Mouse (Mus musculus) skeletal muscle tissue, adult 2 months (tissue): Measurements from ENCODE around the gene Fdxr.

Experiments used
- DNase-seq: peaks from one replicate; pipeline ENCODE4 v3.0.0-alpha.2; 2012; ENCODE audit warnings: low read depth, low spot score

Fdxr gene

DNA sequence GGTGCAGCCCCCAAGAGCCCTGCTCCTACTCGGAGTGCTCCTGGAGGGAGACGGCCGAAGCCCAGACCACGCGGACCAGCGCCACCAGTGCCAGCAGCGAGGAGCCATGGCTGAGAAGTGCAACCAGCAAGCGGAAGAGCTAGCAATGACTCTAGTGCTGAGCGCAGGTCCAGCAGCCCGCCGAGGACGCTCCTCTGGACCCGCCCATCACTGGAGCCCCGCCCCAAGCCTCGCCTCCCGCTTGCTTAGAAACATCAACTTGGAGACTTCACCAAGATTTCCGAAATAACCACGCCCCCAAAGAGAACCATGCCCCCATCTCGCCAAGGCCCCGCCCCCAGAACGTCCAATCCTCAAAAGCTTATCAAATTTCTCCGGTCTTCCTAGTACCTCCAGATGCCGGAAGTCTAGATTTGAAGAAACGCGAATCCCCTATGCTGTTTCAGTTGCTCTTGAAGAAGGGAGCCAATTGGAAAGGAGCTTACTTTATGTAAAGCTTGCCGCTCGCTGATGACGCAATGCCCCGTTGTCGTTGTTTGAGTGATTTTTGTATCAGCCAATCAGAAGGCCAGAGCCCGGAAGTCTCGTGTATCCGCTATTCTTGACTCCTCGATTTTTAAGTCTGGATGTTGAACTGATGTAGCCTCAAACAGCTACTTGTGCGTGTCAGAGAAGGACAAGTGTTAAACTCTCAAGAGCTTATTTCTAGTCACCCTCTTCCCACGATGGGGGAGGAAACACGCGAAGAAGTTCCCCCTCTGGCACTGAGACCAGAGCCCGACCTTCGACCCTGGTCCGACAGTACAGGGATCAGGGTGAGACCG is at the start of gene Fdxr:
Gene Fdxr, minus strand, starts transcription at position 271 of the 824 bp plus-strand sequence.
- DNase-seq = peak; percentile 100

DNA sequence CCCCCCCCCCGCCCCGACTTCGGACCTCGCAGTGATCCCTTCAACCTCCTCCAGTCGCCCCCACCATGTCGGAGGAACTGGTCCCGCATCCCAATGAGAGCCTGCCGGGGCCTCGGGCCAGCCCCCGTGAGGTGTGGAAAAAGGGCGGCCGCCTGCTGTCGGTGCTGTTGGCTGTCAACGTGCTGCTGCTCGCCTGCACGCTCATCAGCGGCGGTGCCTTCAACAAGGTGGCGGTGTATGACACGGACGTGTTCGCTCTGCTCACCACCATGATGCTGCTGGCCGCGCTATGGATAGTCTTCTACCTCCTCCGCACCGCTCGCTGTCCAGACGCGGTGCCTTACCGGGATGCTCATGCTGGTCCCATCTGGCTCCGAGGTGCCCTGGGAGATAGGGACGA is 46.5 kb upstream of the Fdxr start:
- no peak for DNase-seq

DNA sequence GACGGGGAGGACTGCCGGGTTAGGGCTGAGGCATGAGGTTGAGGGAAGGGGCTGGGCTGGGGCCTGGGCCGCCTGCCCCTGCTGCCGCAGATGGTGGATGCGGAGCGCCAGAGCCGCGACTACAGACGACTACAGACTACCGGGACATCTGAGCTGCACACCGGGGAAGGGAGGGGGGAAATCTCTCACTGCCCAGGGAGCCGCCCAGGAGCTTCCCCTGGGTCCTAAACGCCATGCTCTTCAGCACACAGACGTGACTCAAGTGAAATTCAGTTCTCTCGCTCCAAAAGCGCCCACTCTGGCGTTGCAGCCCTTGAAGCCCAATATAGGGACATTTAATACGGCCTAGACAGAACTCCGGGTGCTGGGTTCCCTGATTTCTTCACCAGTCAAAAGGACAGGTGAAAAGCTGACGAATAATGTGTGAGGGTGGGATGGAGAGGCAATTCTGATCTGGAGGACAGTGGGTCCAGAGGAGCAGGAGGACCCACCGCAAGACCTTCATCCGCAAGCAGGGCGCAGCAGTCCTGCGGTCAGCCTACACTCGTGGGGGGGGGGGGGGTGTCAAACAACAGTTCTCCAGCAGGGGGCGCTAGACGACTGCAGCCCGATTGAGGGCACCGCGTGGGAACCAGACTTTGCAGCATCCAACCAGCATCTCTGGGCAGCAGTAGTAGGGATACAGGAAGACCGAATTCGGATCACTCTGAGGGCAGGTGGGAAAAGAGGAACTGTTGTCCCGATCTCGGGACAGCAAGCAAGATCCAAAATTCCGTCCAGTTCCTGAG is 45.2 kb upstream of the Fdxr start, which contains the start of gene Ush1g:
Gene Ush1g, minus strand, starts transcription at position 136 of the 788 bp plus-strand sequence.
- peak; percentile 49 for DNase-seq

DNA sequence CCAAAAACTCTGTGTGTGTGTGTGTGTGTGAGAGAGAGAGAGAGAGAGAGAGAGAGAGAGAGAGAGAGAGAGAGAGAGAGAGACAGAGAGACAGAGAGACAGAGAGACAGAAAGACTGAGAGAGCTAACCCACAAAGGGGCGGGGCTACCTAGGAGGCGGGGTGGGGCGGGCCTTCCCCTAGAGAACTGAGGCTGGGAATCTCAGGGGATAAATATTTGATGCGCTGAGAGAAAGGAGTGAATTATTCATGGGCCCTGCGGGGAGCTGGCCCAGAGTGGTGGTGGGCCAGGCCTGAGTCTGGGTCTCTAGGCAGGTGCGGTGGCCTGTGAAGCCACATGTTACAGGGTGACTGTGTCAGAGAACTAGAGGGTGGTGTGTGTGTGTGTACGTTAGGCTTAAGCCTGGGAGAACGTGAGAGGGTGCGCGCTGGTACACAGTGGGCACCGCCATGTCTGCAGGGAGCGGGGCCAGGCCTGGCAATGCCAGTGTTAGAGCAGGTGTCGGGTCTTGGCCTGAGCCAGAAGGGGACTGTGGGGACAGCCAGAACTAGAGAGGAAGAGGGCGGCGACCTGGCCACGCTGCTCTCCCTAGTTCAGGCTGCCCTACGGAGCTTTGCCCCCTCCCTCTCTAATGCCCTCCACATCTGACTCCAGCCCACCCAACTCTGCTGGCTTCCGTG is 43.0 kb upstream of the Fdxr start:
- peak; percentile 52 for DNase-seq

DNA sequence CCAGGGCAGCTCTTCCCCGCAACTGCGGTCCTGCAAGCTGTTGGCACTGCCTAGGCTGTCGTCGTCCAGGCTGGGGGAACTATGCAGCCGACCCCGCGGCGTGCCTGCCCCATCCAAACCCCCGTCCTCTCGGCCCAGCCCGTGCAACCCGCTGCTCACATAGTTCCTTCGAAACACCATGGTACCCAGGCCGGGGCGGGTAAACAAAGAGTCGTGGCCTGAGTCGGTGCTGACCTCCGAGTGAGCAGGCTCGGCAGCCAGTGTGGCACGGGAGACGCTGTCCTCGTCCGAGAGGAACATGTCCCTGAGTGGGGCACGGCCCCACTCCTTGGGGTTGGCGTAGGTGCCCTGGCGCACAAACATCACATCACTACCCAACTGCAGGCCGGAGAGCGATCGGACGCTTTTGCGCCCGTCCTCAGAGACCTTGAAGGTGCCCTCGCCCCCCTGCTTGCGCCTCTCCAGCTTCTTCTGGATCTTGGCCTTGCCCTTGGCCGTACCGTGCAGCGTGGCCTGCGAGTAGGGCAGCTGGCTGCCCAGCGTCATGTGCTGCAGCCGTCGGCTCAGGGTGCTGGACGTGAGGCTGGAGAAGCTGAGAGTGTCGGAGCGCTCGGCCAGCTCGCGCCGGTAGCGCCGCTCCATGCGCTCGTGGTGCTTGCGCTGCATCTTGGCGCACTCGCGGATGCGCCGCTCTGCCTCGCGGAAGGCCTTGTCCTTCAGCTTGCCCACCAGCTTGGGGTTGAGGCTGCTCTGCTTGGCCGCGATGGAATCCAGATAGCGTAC is 41.6 kb upstream of the Fdxr start:
- no peak for DNase-seq

DNA sequence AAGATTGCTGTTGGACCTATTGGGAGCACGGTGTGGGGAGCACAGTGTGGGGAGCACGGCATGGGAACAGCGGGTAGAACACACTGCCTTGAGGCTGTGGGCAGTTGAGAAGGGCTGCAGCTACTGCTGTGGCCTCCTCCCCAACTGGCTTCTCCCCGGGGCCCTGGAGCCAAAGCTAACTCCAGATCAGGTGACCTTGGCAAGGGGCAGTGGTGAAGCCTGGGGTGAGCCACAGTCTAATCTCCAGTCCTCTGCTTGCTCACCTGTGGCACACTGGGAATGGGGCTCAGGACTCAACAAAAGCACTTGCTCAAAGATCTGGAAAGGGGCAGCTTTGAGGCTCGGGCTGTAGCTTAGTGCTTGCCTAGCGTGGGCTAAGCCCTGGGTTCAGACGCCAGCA is 40.4 kb upstream of the Fdxr start:
- no peak for DNase-seq

DNA sequence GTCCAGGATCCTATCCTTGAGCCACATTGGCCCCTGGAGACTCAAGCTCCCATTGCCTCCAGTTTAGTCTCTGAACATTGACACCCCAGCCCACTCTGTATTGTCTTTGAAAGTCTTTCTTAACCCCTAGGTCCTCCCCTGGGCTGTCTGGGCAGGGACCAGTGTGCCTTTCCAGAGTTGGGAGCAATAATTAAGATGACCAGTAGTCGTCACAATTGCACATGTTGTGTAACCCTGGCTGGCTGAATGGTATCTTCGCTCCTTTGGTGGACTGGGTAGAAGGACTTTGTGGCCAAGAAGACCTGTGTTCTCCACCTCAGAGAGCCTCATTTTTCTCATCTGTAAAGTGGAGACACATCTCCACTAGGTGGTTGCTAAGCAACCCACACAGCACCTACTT is 37.4 kb upstream of the Fdxr start:
- DNase-seq = no peak

DNA sequence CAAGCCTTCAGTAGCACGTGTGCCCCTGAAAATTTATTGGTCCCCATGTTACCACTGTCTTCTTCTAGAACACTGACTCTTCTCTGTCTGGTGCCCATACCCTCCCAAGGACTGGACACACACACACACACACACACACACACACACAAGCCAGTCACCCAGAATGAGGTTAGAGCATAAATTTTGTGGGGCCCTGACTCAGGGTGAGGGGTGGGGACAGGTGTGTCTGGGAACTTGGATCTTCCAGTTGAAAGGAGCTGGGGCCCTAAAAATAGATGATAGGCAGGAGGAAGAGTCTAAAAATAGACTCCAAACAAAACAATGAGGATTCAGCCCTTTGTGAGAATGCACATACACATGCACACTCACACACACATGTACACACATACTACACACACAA is 31.9 kb upstream of the Fdxr start:
- DNase-seq = no peak

DNA sequence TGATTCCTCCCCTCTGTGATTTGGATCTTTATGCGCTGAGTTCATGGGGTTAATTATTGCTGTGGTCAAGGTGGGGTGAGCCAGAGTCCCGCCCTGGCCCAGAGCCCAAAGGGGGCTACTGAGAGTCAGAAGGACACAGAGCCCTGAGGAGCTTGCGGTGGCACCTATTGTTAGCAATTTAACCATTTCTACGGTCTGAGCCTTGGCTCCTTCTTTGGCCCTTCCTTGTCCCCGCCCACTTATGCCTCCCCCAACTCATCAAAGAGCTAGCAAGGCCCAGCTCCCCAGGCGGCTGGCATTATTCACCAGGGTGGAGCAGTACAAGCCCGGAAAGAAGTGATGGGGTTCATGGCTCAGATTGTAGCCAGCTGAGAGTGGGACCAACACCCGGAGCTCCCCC is 30.0 kb upstream of the Fdxr start, which contains the start of gene Otop2:
Gene Otop2, plus strand, starts transcription at position 301 of the 400 bp plus-strand sequence.
- no peak for DNase-seq

DNA sequence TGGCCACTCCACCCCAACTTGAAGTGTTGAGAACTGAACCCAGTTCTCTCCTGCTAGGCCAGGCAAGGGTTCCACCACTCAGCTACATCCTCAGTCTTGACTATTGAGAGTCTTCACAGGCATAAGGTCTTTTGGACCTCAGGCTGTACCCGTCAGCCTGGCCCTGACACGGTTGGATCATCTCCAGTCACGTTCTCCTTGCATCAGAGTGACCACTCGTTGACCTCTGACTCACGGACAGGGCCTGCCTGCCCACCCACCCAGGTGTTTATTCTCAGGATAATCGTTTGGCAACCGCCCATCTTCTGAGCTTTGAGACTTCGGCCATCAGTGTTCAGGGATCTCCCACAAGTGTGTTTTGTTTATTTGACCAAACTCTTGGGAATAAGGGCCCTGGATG is 26.3 kb upstream of the Fdxr start:
- no peak for DNase-seq

DNA sequence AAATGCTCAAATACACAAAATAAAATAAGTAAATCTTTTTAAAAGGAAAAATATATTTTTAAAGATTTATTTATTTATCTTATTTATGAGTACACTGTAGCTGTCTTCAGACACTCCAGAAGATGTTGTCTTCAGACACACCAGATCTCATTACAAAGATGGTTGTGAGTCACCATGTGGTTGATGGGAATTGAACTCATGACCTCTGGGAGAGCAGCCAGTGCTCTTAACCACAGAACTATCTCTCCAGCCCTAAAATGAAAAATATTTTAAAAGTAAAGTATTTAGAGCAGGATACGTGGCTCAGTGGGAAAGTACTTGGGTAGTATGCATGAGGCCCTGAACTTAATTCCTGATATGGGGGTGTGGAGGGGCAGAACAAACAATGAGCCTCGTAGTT is 24.5 kb upstream of the Fdxr start:
- DNase-seq = no peak

DNA sequence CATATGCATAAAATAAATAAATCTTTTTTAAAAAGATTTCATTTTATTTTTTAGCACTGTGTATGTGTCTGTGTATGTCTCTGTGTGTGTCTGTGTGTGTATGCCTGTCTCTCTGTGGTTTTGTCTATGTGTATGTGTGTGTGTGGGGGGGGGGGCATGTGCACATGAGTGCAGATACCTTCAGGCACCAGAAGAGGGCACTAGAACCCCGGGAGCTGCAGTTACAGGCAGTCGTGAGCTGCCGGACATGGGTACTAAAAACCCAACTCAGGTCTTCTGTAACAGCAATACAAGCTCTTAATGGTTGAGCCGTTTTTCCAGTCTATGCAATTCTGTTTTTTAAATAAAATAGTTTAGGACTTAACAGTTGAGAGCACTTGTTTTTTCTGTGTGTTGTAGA is 23.9 kb upstream of the Fdxr start:
- no peak for DNase-seq

DNA sequence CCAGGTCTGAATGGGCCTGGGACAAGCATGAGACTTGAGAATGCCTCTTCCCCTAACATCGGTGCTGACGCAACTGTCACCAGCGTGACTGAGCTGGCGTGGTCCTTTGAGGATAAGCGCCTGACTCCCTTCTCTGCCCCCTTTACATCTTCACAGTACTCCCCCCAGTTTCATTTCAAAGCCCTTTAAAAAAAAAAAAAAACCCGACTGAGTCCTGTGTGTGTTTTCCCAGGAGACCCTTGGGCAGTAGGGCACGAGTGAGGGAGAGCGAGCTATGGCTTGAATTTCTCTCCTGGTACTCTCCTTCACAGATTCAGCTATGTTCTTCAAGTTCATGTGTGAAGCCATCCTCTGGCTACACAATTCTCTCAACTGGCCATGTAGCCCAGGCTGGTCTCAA is 21.3 kb upstream of the Fdxr start:
- DNase-seq = no peak

DNA sequence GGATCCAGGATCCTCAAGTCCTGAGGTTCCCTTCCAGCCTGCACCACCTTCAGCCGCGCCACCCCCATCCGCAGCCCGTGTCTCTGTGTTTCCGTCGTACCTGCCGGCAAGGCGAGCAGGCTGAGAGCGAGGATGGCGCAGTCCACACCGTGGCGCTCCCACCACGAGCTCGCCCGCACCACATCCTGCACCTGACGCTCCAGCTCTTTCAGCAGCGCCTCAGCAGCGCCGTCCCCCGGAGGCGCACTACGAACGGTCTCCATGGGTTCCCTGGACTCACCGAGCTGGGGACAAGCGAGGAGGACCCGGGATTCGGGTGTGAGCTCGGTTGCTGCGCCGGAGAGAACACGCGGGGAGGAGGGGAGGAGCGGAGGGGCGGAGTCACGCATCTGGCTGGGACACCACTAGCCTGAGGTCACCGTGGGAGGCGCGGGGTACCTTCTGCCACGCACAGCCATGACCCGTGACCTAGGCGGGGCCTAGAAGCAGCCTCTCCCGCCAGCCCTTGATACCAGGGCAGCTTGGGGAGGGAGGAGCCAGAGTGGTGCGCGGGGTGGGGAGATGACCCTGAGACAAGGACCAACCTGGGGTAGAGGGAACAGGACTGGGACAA is 20.5 kb upstream of the Fdxr start, which contains the start of gene Fads6:
Gene Fads6, minus strand, starts transcription at position 450 of the 613 bp plus-strand sequence.
- no peak for DNase-seq

DNA sequence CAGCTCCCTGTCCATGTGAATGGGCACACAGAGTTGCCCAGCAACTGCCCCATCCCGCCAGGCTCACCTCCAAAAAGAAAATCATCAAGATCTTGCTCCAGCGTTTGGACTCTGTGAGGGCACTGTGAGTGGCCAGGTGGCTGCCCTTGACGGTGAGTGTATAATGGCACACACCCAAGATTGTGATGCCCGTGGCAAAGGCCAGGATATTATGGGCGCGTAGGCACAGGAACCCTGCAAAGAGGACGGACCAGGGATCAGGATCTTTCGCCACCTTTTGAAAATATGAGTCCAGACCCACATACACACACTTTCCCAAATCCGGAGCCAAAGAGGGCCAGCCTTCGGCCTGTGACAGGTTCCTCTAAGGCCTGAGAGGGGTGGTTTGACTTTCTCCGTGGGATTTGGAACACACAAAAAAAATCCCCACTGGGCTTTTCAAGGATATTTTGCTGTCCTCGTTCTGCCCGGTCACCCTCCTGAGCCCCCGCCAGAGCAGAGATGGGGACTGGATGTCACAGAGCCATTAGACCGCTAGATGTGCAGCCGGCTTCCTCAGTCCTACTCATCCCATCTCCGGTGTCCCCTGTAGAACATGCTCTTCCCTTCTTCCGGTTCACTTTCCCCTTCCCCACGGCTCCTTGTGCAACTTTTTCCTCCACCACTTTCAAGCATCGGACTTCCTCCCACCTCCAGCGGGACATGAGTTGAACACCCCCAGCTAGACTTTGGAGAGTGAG is 19.8 kb upstream of the Fdxr start:
- DNase-seq = no peak

DNA sequence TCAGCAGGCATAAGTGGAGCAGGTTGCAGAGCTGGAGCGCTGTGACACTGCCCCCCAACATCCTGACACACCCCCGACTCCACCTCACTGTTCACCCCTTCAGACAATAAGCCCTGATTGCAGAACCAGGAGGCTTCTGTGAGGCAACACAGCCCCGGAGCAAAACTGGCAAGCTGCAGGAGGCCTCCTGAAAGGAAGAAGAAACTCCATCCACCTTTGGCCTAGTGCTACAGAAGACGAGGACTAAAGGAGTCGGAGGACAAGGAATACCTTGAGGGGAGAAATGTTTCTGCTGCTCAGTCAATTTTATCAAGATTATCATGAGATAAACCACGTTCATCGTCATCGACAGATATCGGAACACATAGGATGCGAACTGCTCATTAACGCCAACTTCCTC is 19.1 kb upstream of the Fdxr start:
- DNase-seq = no peak

DNA sequence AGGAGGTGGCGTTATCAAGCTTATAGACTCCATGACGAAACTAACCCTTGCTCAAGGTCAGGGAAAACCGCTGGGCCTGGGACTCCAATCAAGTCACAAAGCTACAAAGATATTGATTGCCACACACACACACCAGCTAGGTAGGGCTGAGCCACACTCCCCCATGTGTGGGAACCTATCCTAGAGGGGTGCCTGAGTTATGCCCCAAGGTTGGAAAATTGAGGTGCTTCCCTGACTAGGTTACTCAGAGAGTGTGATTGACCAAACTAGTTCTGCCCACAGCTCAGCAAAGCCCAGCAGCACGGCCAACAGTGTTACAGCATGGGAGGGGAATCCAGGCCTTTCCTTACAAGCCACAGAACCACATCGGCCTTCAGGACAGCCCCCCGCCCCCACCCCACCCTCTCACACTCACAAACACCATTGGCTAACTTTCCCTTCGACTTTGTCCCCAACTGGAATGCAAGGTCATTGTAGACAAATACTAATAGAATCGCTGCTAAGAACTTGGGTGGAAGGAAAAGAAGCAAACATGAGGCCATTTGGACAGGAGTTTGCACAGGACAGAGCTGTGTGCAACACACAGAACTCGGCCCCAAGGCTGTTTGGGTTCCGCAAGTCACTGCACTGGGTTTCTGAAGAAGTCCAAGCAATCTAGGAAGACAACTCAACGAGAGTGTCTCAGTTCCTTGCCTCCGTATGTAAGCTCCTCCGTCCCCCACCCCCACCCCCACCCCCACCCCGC is 16.0 kb upstream of the Fdxr start:
- DNase-seq = no peak

DNA sequence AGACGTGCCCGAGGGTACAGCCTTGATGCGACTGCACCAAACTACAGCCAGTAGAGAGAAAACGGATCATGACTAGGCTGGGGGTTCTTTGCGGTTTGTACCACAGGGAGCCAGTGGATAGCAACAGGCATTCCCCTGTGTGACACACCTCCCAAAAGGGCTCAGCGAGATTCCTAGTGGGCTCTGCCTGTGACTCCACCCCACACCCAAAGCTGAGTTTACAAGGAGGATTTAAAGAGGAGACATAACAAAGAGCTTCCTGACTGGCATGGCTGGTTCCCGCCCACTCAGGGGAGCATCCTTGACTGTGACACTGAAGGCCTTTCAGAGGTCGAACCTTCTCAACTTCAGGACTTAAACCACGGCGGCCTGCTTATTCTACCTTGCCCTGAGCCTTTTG is 14.7 kb upstream of the Fdxr start:
- no peak for DNase-seq

DNA sequence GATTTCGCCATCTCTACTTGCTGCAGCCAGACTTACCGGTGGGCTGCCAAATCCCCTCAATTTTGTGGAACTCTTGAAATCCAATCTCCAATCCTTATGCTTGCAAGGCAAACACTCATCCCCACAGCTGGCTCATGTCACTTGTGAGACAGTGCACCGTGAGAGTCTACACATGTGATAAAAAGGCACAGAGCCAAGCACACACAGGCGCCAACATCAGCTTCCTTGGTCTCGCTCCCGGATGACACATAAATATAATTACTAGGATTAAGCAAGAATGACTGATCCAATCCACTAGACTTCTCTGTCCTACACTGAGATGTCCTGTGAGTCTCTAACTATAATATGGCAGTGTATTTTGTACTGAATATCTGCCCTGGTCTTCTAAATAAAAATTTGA is 14.1 kb upstream of the Fdxr start:
- DNase-seq = peak; percentile 81

DNA sequence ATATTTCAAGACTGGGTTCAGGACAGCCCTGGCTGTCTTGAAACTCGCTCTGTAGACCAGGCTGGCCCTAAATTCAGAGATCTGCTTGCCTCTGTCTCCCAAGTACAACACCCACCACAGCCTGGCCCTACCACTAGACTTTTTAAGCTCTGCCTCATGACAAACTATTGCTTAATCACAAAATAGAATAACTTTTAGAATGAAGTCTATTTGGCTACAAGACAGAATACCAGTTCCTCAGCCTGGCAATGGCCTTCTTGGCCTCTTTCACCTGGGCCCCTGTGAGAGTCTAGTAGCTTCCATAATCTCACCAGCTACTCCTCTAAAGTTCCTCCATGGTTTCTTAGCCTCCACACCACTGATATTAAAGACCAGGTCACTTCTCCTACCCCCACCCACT is 13.5 kb upstream of the Fdxr start:
- DNase-seq = no peak
